9 mouse cellular contexts compared by ENCODE assay signal in genomic region chr11:95770720-95771364, GRCm38 (mm10). TPM values are rescaled to one million over a fixed set of nuclear protein-coding genes. Genes with fewer than 3 reads are reported as not detected.
DNase-seq lines count a peak whose midpoint lies in the region; ATAC-seq and TF ChIP-seq lines count a peak whose summit lies in the region.
"Had no signal": no experiment of that assay in that cellular context is flagged by ENCODE, and none has a peak within 500 bp of the region (broad histone marks: within the 10 kb centered on the region; RNA-seq: fewer than 3 reads in every experiment).

No protein-coding gene starts in this region.

- 0 out of 2 replicates have a peak, but pooled peaks have one; percentile 30 for TF ChIP-seq CTCF in G1E (IDR thresholded peaks at IDR 0.05; ENCODE audit: low read depth, low read length)

- peak; percentile 57 for DNase-seq in intestine, embryonic 14.5 days (ENCODE audit: low spot score)
- DNase-seq in G1E (ENCODE audit: low spot score): no peak
- DNase-seq in lung, postnatal 14 days: peak; percentile 60
- DNase-seq in spleen, postnatal 14 days (ENCODE audit: low spot score in 2 of 2): no peak
- no peak for DNase-seq in ovary, postnatal 36 days (ENCODE audit: low spot score)
- DNase-seq in Muller cell, postnatal 12 days (ENCODE audit: inconsistent ontology term): no peak

- no peak overlapping the region for H3K4me3 ChIP-seq in intestine, embryonic 14.5 days (ENCODE audit: low read depth, low read length)
- no peak overlapping the region for H3K4me3 ChIP-seq in intestine, embryonic 16.5 days (ENCODE audit: low read length)
- H3K4me3 ChIP-seq in G1E (ENCODE audit: low read depth, low read length): no peak overlapping the region
- H3K4me3 ChIP-seq in embryonic facial prominence, embryonic 12.5 days: no peak overlapping the region

- H3K27ac ChIP-seq in intestine, embryonic 14.5 days (ENCODE audit: low read depth): no peak overlapping the region
- no peak overlapping the region for H3K27ac ChIP-seq in intestine, embryonic 16.5 days (ENCODE audit: low read length)
- H3K27ac ChIP-seq in embryonic facial prominence, embryonic 12.5 days: peak overlapping the region; percentile 41

- no peak overlapping the region for H3K9ac ChIP-seq in intestine, embryonic 14.5 days (ENCODE audit: low read length)
- H3K9ac ChIP-seq in intestine, embryonic 16.5 days (ENCODE audit: low read depth, low read length): no peak overlapping the region
- H3K9ac ChIP-seq in embryonic facial prominence, embryonic 12.5 days: no peak overlapping the region

- peak; percentile 56; the same call in 1 of the 2 replicates for ATAC-seq in intestine, embryonic 14.5 days (replicated peaks; ENCODE audit: low FRiP score, low TSS enrichment, low read depth)
- no peak; the same call in 1 of the 2 replicates for ATAC-seq in intestine, embryonic 16.5 days
- ATAC-seq in G1E (ENCODE audit: extremely low read depth, insufficient number of reproducible peaks, low FRiP score, poor library complexity, severe bottlenecking): no peak
- ATAC-seq in embryonic facial prominence, embryonic 12.5 days (ENCODE audit: insufficient number of reproducible peaks, insufficient read depth, low FRiP score, low TSS enrichment): no peak

- H3K27me3 ChIP-seq in intestine, embryonic 14.5 days (replicated peaks; ENCODE audit: control insufficient read depth, insufficient read depth, low read length): no peaks in the 10 kb centered on the region
- H3K27me3 ChIP-seq in intestine, embryonic 16.5 days (replicated peaks; ENCODE audit: control insufficient read depth, insufficient read depth, low read length): no peaks in the 10 kb centered on the region
- H3K27me3 ChIP-seq in G1E (ENCODE audit: insufficient read depth, low read length): no peaks in the 10 kb centered on the region
- H3K27me3 ChIP-seq in embryonic facial prominence, embryonic 12.5 days: no peaks in the 10 kb centered on the region

- no peaks in the 10 kb centered on the region for H3K4me1 ChIP-seq in intestine, embryonic 14.5 days (replicated peaks; ENCODE audit: control insufficient read depth, insufficient read depth, low read length)
- H3K4me1 ChIP-seq in intestine, embryonic 16.5 days (ENCODE audit: control insufficient read depth, insufficient read depth, low read length): no peaks in the 10 kb centered on the region
- peaks cover 61% of the 10 kb centered on the region for H3K4me1 ChIP-seq in G1E (ENCODE audit: insufficient read depth, low read depth, low read length)
- H3K4me1 ChIP-seq in embryonic facial prominence, embryonic 12.5 days: 0 out of 2 replicates have a peak, but pooled peaks cover 5% of the 10 kb centered on the region

- H3K36me3 ChIP-seq in intestine, embryonic 14.5 days (ENCODE audit: control insufficient read depth, insufficient read depth, low read length): peaks cover 29% of the 10 kb centered on the region
- no peaks in the 10 kb centered on the region; the same call in none of the 2 replicates for H3K36me3 ChIP-seq in intestine, embryonic 16.5 days (ENCODE audit: control insufficient read depth, insufficient read depth, low read length)
- peaks cover 96% of the 10 kb centered on the region for H3K36me3 ChIP-seq in G1E (replicated peaks)
- peaks cover 28% of the 10 kb centered on the region for H3K36me3 ChIP-seq in embryonic facial prominence, embryonic 12.5 days

- H3K9me3 ChIP-seq in intestine, embryonic 14.5 days (ENCODE audit: control insufficient read depth, low read length): no peaks in the 10 kb centered on the region
- H3K9me3 ChIP-seq in intestine, embryonic 16.5 days (ENCODE audit: control insufficient read depth, low read length): no peaks in the 10 kb centered on the region
- H3K9me3 ChIP-seq in G1E (replicated peaks): no peaks in the 10 kb centered on the region
- H3K9me3 ChIP-seq in embryonic facial prominence, embryonic 12.5 days: no peaks in the 10 kb centered on the region

- H3K4me2 ChIP-seq in intestine, embryonic 14.5 days (ENCODE audit: low read length): no peak overlapping the region
- no peak overlapping the region for H3K4me2 ChIP-seq in intestine, embryonic 16.5 days (ENCODE audit: low read depth, low read length)
- no peak overlapping the region for H3K4me2 ChIP-seq in embryonic facial prominence, embryonic 12.5 days (replicated peaks)

- 62% methylated on average over 9 of the region's 9 CpGs for WGBS in intestine, embryonic 14.5 days
- WGBS in intestine, embryonic 16.5 days: 57% methylated on average over 9 of the region's 9 CpGs
- 49% methylated on average over 9 of the region's 9 CpGs for whole genome bisulfite sequencing in embryonic facial prominence, embryonic 12.5 days

RNA-seq across cellular contexts. Expression of gene B130006D01Rik, which starts 47.5 kb away (rescaled TPM):
- 1.1 and 2.0 TPM in 2 replicates for polyA plus RNA-seq in intestine, embryonic 14.5 days (2014; fragmentation: Nextera tagmentation; extraction: Ambion mirVana)
- 0.78 and 0.92 TPM in 2 replicates for polyA plus RNA-seq in intestine, embryonic 16.5 days (2015; fragmentation: Nextera tagmentation; extraction: Ambion mirVana)
- total RNA-seq in G1E (2014; fragmentation: Nextera tagmentation) (28.1 and 30.8 TPM in 2 replicates), G1E (2017) (8.5 and 9.0 TPM in 2 replicates)
- polyA plus RNA-seq in G1E (2012): 0.02 TPM in 1 of 2 replicates, not detected in the other
- polyA plus RNA-seq in embryonic facial prominence, embryonic 12.5 days (2016; fragmentation: Nextera tagmentation; extraction: Ambion mirVana): 2.0 and 2.1 TPM in 2 replicates

RNA-seq across cellular contexts. Expression of gene Phospho1, which starts 53.5 kb away (rescaled TPM):
- polyA plus RNA-seq in intestine, embryonic 14.5 days (2014; fragmentation: Nextera tagmentation; extraction: Ambion mirVana): 0.39 TPM in 1 of 2 replicates, not detected in the other
- polyA plus RNA-seq in intestine, embryonic 16.5 days (2015; fragmentation: Nextera tagmentation; extraction: Ambion mirVana): 0.43 and 0.51 TPM in 2 replicates
- total RNA-seq in G1E (2014; fragmentation: Nextera tagmentation) (34.5 and 43.0 TPM in 2 replicates), G1E (2017) (7.0 and 7.4 TPM in 2 replicates)
- polyA plus RNA-seq in G1E (2012): 236 and 275 TPM in 2 replicates
- polyA plus RNA-seq in embryonic facial prominence, embryonic 12.5 days (2016; fragmentation: Nextera tagmentation; extraction: Ambion mirVana): not detected in 2 replicates
- polyA plus RNA-seq: neural tube, embryonic 11.5 days had no signal

RNA-seq across cellular contexts. Expression of gene Zfp652, which starts 58.4 kb away (rescaled TPM):
- 9.2 and 9.9 TPM in 2 replicates for polyA plus RNA-seq in intestine, embryonic 14.5 days (2014; fragmentation: Nextera tagmentation; extraction: Ambion mirVana)
- 14.7 and 16.8 TPM in 2 replicates for polyA plus RNA-seq in intestine, embryonic 16.5 days (2015; fragmentation: Nextera tagmentation; extraction: Ambion mirVana)
- total RNA-seq in G1E (2014; fragmentation: Nextera tagmentation) (259 and 261 TPM in 2 replicates), G1E (2017) (46.4 and 57.0 TPM in 2 replicates)
- polyA plus RNA-seq in G1E (2012): 177 and 180 TPM in 2 replicates
- 23.7 and 24.5 TPM in 2 replicates for polyA plus RNA-seq in embryonic facial prominence, embryonic 12.5 days (2016; fragmentation: Nextera tagmentation; extraction: Ambion mirVana)

Comparison
In these comparisons a context has a peak if more than half of its experiments do, and no peak if none do; other contexts are left out.
1. DNase-seq: peak in intestine, embryonic 14.5 days (single experiment) and lung, postnatal 14 days (single experiment); none in G1E (single experiment), spleen, postnatal 14 days (0 of 2), ovary, postnatal 36 days (single experiment) and Muller cell, postnatal 12 days (single experiment).
2. RNA of gene Phospho1, which starts 53.5 kb away (polyA plus RNA-seq): 236 to 275 TPM in G1E; 0.43 to 0.51 TPM in intestine, embryonic 16.5 days, 0.39 TPM in intestine, embryonic 14.5 days and not detected in embryonic facial prominence, embryonic 12.5 days; every median in the first group is over 100 times any median in the second.